Mouse (Mus musculus): ENCODE results near the gene Olfr71. TPM values are rescaled to one million over a fixed set of nuclear protein-coding genes. Genes with fewer than 3 reads are reported as not detected.

Gene Olfr71
- total RNA-seq (2022): not detected

- DNase-seq (ENCODE audit: low spot score in 2 of 2): no peak
Measured at GRCm38 (mm10) chr4:43709869-43710268, at the start of gene Olfr71. Gene Olfr71, minus strand, starts transcription at chr4:43710255.

GRCm38 (mm10) chr4:43757213-43757612, 47.2 kb upstream of the Olfr71 start:
- DNase-seq (ENCODE audit: low spot score in 2 of 2): no peak

GRCm38 (mm10) chr4:43745187-43745586, 35.1 kb upstream of the Olfr71 start:
- no peak for DNase-seq (ENCODE audit: low spot score in 2 of 2)

GRCm38 (mm10) chr4:43743099-43743498, 33.0 kb upstream of the Olfr71 start:
- no peak for DNase-seq (ENCODE audit: low spot score in 2 of 2)

- DNase-seq (ENCODE audit: low spot score in 2 of 2): no peak
Measured at GRCm38 (mm10) chr4:43742637-43743036, 32.6 kb upstream of the Olfr71 start.

GRCm38 (mm10) chr4:43741526-43741925, 31.5 kb upstream of the Olfr71 start:
- no peak for DNase-seq (ENCODE audit: low spot score in 2 of 2)

- DNase-seq (ENCODE audit: low spot score in 2 of 2): no peak
Measured at GRCm38 (mm10) chr4:43738989-43739674, 29.1 kb upstream of the Olfr71 start.

- DNase-seq (ENCODE audit: low spot score in 2 of 2): no peak
Measured at GRCm38 (mm10) chr4:43737144-43737543, 27.1 kb upstream of the Olfr71 start.

GRCm38 (mm10) chr4:43733186-43733585, 23.1 kb upstream of the Olfr71 start:
- DNase-seq (ENCODE audit: low spot score in 2 of 2): no peak

GRCm38 (mm10) chr4:43732171-43732570, 22.1 kb upstream of the Olfr71 start:
- DNase-seq (ENCODE audit: low spot score in 2 of 2): no peak

GRCm38 (mm10) chr4:43730750-43731297, 20.8 kb upstream of the Olfr71 start:
- no peak for DNase-seq (ENCODE audit: low spot score in 2 of 2)

GRCm38 (mm10) chr4:43729794-43730550, 19.9 kb upstream of the Olfr71 start, which contains the start of gene Spaar:
Gene Spaar, plus strand, starts transcription at chr4:43730034.
- DNase-seq (ENCODE audit: low spot score in 2 of 2): no peak

GRCm38 (mm10) chr4:43729126-43729525, 19.1 kb upstream of the Olfr71 start:
- DNase-seq (ENCODE audit: low spot score in 2 of 2): no peak

GRCm38 (mm10) chr4:43728576-43728954, 18.5 kb upstream of the Olfr71 start:
- no peak for DNase-seq (ENCODE audit: low spot score in 2 of 2)

- DNase-seq (ENCODE audit: low spot score in 2 of 2): no peak
Measured at GRCm38 (mm10) chr4:43727718-43728575, 17.9 kb upstream of the Olfr71 start.

- no peak for DNase-seq (ENCODE audit: low spot score in 2 of 2)
Measured at GRCm38 (mm10) chr4:43726995-43727394, 16.9 kb upstream of the Olfr71 start, which contains the start of gene Hrct1. Gene Hrct1, plus strand, starts transcription at chr4:43727188.

GRCm38 (mm10) chr4:43726228-43726993, 16.4 kb upstream of the Olfr71 start:
- DNase-seq (ENCODE audit: low spot score in 2 of 2): no peak

- DNase-seq (ENCODE audit: low spot score in 2 of 2): no peak
Measured at GRCm38 (mm10) chr4:43724764-43725163, 14.7 kb upstream of the Olfr71 start.

- DNase-seq (ENCODE audit: low spot score in 2 of 2): no peak
Measured at GRCm38 (mm10) chr4:43722191-43722590, 12.1 kb upstream of the Olfr71 start.

- DNase-seq (ENCODE audit: low spot score in 2 of 2): no peak
Measured at GRCm38 (mm10) chr4:43720491-43721228, 10.6 kb upstream of the Olfr71 start.

Measured in left cerebral cortex, adult 8-10 months (tissue).